In the genomic region with DNA sequence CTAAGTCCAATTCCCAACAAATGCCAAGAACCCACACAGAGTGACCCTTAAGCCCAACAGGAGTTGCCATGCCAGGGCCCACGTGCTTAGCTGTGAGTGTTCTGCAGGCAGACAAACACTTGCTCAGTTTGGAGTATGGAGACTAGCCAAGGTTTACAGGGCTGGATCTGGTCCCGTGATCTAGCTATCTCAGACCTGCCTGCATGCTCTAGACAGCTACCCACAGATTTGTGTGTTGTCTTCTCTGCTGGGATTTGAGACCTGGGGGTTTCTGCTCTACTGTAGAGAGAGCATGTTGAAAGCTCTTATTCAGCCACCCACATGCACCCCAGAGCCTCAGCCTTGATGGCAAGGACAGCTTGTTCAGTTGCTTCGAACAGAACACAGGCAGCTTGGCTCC, we compare ENCODE assay signal across 9 mouse cellular contexts. TPM values are rescaled to one million over a fixed set of nuclear protein-coding genes. Genes with fewer than 3 reads are reported as not detected.
DNase-seq lines count a peak whose midpoint lies in the region; ATAC-seq and TF ChIP-seq lines count a peak whose summit lies in the region.
"Had no signal": no experiment of that assay in that cellular context is flagged by ENCODE, and none has a peak within 500 bp of the region (broad histone marks: within the 10 kb centered on the region; RNA-seq: fewer than 3 reads in every experiment).

No protein-coding gene starts in this region.

- H3K27me3 ChIP-seq in limb, embryonic 10.5 days (ENCODE audit: low read depth, poor library complexity, severe bottlenecking), result no peaks in the 10 kb centered on the region
- H3K27me3 ChIP-seq in hindbrain, embryonic 12.5 days, result 0 out of 2 replicates have a peak, but pooled peaks cover 4% of the 10 kb centered on the region
- H3K27me3 ChIP-seq: limb, embryonic 13.5 days had no signal

- no peaks in the 10 kb centered on the region for H3K36me3 ChIP-seq in limb, embryonic 10.5 days
- H3K36me3 ChIP-seq in hindbrain, embryonic 12.5 days, result no peaks in the 10 kb centered on the region
- H3K36me3 ChIP-seq: limb, embryonic 13.5 days had no signal

- peak; percentile 51 for DNase-seq in gastrocnemius, adult 2 months
- DNase-seq in gastrocnemius, postnatal 4 days (ENCODE audit: low spot score in 2 of 2), result no peak
- peak; percentile 63 to 65 for DNase-seq in right cerebral cortex, postnatal 10 days (ENCODE audit: low spot score in 2 of 2)
- DNase-seq in right cerebral cortex, postnatal 4 days, result no peak
- DNase-seq in layer of hippocampus, postnatal 14 days (ENCODE audit: low spot score in 2 of 2), result peak; percentile 74 to 89
- DNase-seq in testis, postnatal 14 days (ENCODE audit: low spot score), result peak; percentile 41
- no peak for DNase-seq in limb, embryonic 10.5 days (ENCODE audit: low spot score)

- intact Hi-C loops in gastrocnemius, adult 2 months (cut with DNase I), result no loop called here

- no peak overlapping the region for H3K4me2 ChIP-seq in hindbrain, embryonic 12.5 days (replicated peaks)
- H3K4me2 ChIP-seq: limb, embryonic 13.5 days had no signal

- no peak overlapping the region for H3K9ac ChIP-seq in hindbrain, embryonic 12.5 days
- H3K9ac ChIP-seq: limb, embryonic 13.5 days had no signal

- TF ChIP-seq CTCF in gastrocnemius, adult 2 months (IDR thresholded peaks at IDR 0.05), result no peak

- H3K4me1 ChIP-seq in limb, embryonic 10.5 days, result peaks cover 26% of the 10 kb centered on the region
- peaks cover 8% of the 10 kb centered on the region for H3K4me1 ChIP-seq in hindbrain, embryonic 12.5 days

- 85% methylated on average over 3 of the region's 3 CpGs for WGBS in limb, embryonic 10.5 days
- whole genome bisulfite sequencing in hindbrain, embryonic 12.5 days, result 87% methylated on average over 3 of the region's 3 CpGs

- no peak for ATAC-seq in hindbrain, embryonic 12.5 days (ENCODE audit: low FRiP score)

- no peak overlapping the region for H3K4me3 ChIP-seq in gastrocnemius, adult 2 months
- H3K4me3 ChIP-seq in limb, embryonic 10.5 days, result no peak overlapping the region
- H3K4me3 ChIP-seq in hindbrain, embryonic 12.5 days, result no peak overlapping the region
- H3K4me3 ChIP-seq: limb, embryonic 13.5 days had no signal

- no peaks in the 10 kb centered on the region for H3K9me3 ChIP-seq in limb, embryonic 10.5 days (replicated peaks)
- H3K9me3 ChIP-seq in hindbrain, embryonic 12.5 days (replicated peaks), result no peaks in the 10 kb centered on the region
- H3K9me3 ChIP-seq: limb, embryonic 13.5 days had no signal

- H3K27ac ChIP-seq in gastrocnemius, adult 2 months, result peak overlapping the region; percentile 68; the same call in 1 of the 2 replicates
- no peak overlapping the region for H3K27ac ChIP-seq in limb, embryonic 10.5 days
- H3K27ac ChIP-seq in hindbrain, embryonic 12.5 days, result no peak overlapping the region
- H3K27ac ChIP-seq: limb, embryonic 13.5 days had no signal

RNA-seq across cellular contexts. Expression of gene Rhob, which starts 45.3 kb away (rescaled TPM):
- 100 to 1,000 TPM in 1 of 2 experiments, 10 to 100 TPM in 1; 33.5 to 115 TPM for total RNA-seq in gastrocnemius, adult 2 months (2021)
- 100 to 1,000 TPM; 111 to 115 TPM for total RNA-seq in gastrocnemius, postnatal 4 days (2021)
- total RNA-seq in layer of hippocampus, postnatal 14 days (2021), result 100 to 1,000 TPM; 387 to 396 TPM
- 14.7 and 16.7 TPM in 2 replicates for polyA plus RNA-seq in limb, embryonic 10.5 days (2016; fragmentation: Nextera tagmentation; extraction: Ambion mirVana)
- polyA plus RNA-seq in hindbrain, embryonic 12.5 days (2016; fragmentation: Nextera tagmentation; extraction: Ambion mirVana), result 75.4 and 78.3 TPM in 2 replicates

Comparison
In these comparisons a context has a peak if more than half of its experiments do, and no peak if none do; other contexts are left out.
1. DNase-seq: peak in gastrocnemius, adult 2 months (single experiment), right cerebral cortex, postnatal 10 days (2 of 2), layer of hippocampus, postnatal 14 days (2 of 2) and testis, postnatal 14 days (single experiment); none in gastrocnemius, postnatal 4 days (0 of 2), right cerebral cortex, postnatal 4 days (single experiment) and limb, embryonic 10.5 days (single experiment).